Mouse (Mus musculus) embryonic fibroblast, embryonic 13.5 days (primary cell): ENCODE measurements around the gene Snx27. TPM values are rescaled to one million over a fixed set of nuclear protein-coding genes. Genes with fewer than 3 reads are reported as not detected.

Experiments used
- H3K27ac ChIP-seq: 2 replicates; pipeline ENCODE4 v1.5.1; 2012; ENCODE audit warnings: low read length, control low read depth, inconsistent platforms; ENCODE audit not compliant: insufficient read depth
- H3K4me1 ChIP-seq: 2 replicates; pipeline ENCODE4 v1.6.1; 2011; ENCODE audit warnings: low read length; ENCODE audit not compliant: control insufficient read depth, insufficient read depth
- H3K4me3 ChIP-seq: 2 replicates; pipeline ENCODE4 v1.5.1; 2011; ENCODE audit warnings: mild to moderate bottlenecking, control low read depth, low read length; ENCODE audit not compliant: insufficient read depth
- CTCF ChIP-seq: IDR thresholded peaks from 2 replicates; pipeline ENCODE4 v1.5.1; 2011; ENCODE audit warnings: mild to moderate bottlenecking, control low read depth, low read length, moderate library complexity, borderline replicate concordance; ENCODE audit not compliant: insufficient read depth
- POLR2A ChIP-seq: IDR thresholded peaks from 2 replicates; pipeline ENCODE4 v1.6.1; 2011; ENCODE audit warnings: low read depth, mild to moderate bottlenecking, control low read depth, low read length, moderate library complexity
- polyA plus RNA-seq: library from polyadenylated mRNA; stranded (reverse); fragments of >200 nt; gene quantifications from 2 replicates; pipeline ENCODE4 v1.2.4, GENCODE M21; 2011; ENCODE audit warnings: low read depth; ENCODE audit not compliant: missing spikeins, insufficient read length

The Snx27 gene
- polyA plus RNA-seq, 1 experiment: 41.1 TPM

DNA sequence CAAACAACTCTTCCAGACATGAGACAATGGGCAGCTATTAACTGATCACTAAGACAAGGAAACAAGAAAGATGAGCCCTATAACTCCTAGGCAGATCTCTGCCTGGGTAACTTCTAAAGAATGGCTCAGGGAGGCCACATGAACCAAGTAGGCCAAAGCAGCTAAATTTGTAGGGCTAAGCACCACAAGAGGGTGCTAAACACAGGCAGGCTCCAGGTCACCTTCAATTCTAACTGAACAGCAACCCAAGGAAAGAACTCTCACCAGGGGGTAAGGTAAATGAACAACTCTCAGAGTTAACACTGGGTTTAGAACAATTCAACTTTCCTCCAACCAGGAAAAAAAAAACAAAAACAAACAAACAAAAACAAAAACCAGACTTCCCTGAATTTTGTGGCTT is 48.5 kb downstream of the Snx27 start:
- TF ChIP-seq CTCF (peak; percentile 44; the same call in 1 of the 2 replicates), POLR2A (no peak)
- Histone ChIP-seq H3K4me3 (no peak overlapping the region), H3K27ac (no peak overlapping the region), H3K4me1 (no peaks in the 10 kb centered on the region)

DNA sequence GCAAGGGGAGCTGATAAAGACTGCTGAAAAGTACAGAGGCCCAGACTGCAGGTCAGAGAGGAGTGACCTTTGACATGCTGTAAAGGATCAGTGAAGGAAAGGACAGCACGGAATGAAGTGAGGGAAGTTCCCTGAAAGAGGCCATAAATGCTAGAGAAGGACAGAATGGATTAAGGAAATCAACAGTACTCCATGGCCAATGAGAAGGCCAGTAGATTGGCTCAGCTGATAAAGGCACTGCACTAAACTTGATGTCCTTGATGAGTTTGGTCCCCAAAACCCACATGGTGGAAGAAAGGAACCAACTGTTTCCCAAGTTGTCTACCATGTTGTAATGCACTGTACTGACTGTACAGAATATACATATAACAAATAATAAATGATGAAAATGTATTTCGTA is 55.8 kb downstream of the Snx27 start:
- H3K4me3 ChIP-seq: no peak overlapping the region
- H3K27ac ChIP-seq: no peak overlapping the region
- no peaks in the 10 kb centered on the region for H3K4me1 ChIP-seq
- no peak for TF ChIP-seq POLR2A
- no peak for TF ChIP-seq CTCF

DNA sequence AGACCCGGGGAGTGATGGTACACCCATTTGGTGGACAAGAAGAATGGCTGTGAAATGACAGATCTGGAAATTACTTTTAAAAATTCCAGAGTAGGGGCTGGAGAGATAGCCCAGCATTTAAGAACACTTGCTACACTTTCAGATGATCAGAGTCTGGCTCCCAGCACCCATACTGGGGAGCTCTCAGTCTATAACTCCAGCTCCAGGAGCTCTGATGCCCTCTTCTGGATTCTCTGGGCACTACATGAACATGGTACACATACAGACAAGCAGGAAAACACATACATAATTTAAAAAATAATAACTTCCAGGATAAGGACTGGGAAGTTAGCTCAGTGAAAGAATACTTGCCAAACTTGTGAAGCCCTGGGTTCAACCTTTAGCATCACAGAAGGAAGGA is 75.9 kb downstream of the Snx27 start:
- TF ChIP-seq POLR2A (no peak), CTCF (no peak)
- Histone ChIP-seq H3K4me1 (no peaks in the 10 kb centered on the region), H3K27ac (no peak overlapping the region), H3K4me3 (no peak overlapping the region)

DNA sequence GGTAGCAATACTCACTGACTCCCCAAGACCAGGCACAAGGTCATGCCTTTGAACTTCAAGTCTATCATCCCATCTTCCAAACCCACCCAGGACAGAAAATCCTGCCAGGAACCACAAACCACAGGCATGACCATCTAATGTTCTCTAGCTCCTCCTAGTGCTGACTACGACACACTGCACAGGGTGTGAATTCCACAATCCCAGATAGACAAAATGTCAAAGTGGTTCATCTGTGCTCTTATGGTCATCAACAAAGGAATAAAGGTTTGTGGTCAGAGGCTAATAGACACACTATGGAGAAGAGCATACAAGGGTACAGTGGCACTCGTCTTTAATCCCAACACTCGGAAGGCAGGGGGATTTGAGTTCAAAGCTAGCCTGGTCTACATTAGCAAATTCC is 80.3 kb downstream of the Snx27 start:
- no peak overlapping the region for H3K27ac ChIP-seq
- peak; percentile 23; the same call in 1 of the 2 replicates for TF ChIP-seq CTCF
- no peak for TF ChIP-seq POLR2A
- no peaks in the 10 kb centered on the region for H3K4me1 ChIP-seq
- no peak overlapping the region for H3K4me3 ChIP-seq

DNA sequence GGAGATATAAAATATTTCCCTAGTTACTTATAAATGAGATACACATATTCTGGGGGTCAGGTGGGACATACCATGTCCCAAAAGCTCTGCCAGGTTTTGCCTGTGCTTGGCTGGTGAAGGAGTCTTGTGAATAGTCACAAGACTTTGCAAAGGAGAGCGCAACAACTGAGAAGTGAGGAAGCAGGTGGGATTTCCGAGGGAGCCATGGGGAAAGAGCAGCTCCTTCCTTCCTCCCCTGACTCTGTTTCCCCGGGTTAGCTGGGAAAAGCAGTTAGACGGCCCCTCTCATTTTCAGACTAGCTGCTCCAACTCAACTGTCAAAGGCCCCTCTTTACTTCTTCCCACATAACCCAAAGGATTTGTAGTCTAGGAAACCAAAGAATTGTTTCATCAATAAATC is 85.4 kb downstream of the Snx27 start:
- Histone ChIP-seq H3K4me3 (no peak overlapping the region), H3K27ac (no peak overlapping the region), H3K4me1 (no peaks in the 10 kb centered on the region)
- TF ChIP-seq CTCF (no peak), POLR2A (no peak)

DNA sequence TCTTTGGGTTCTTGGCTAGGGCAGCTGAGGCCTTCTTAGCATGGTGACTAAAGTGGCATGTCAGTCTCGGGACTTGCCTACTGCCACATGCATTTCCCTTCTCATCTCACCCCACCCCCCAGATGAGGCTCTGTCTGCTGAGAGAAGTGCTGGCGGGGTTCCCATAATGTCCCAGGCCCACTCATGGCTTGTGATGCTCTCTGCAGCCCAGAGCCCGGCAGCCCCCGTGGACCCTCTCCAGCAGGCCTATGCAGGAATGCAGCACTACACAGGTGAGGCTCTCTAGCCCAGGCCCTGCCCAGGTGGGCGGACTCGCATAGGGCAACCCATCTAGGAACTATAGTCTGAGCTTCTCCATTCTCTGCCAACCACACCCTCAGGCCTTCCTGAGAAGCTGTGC is 94.9 kb downstream of the Snx27 start:
- no peak for TF ChIP-seq CTCF
- TF ChIP-seq POLR2A: no peak
- Histone ChIP-seq H3K27ac (no peak overlapping the region), H3K4me3 (no peak overlapping the region)

DNA sequence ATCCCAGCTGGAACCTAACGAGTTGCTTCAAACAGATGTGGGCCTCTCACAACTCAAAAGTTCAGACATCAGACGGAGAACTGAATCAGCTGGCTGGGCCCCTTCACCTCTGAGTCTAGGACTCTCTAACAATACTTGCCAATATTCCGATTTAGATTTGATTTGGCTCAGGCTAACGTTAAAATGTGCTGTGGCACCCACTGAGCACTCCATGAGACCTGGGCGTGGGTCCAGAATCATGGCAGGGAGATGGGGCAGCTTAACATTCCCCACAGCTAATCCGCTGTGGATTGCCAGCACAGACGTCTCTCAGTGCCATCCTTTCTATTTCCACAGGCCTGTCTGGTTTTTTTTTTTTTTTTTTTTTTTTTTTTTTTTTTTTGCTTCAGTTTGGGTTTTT is 96.6 kb downstream of the Snx27 start:
- Histone ChIP-seq H3K4me1 (no peaks in the 10 kb centered on the region), H3K27ac (no peak overlapping the region), H3K4me3 (no peak overlapping the region)
- TF ChIP-seq CTCF (no peak), POLR2A (no peak)

More for the DNA sequence above, 94.9 kb downstream of the Snx27 start:
- no peaks in the 10 kb centered on the region for H3K4me1 ChIP-seq

DNA sequence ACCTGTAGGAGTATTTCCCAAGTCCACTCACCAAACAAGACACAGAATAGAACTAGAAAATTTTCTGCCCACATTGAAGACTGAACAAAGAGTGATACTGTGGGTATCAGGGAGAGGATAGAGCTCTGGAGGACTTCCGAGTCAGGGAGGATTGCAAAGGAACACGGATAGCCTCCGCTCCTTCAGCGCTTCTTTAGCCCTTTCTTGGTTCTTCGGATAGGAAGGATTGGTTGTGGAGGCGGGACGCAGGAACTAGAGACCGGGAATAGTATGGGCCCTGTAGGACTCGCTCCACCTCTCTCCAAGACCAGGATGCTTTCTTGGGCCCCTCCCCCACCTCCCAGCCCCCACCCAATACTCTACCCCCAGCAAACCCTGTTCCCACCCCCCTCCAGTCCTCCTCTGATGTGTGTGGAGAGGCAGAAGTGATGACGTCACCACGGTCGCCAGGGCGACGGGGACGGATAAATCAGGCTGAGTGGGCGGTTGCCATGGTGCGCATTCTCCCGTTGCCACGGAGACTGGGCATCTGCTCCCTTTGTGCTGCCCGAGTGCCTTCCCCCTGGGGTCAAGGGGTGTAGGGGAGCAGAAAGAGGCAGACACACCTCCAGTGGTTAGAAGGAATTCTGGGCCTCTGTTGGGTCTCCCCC is 98.6 kb downstream of the Snx27 start:
- Histone ChIP-seq H3K27ac (no peak overlapping the region), H3K4me3 (no peak overlapping the region), H3K4me1 (no peaks in the 10 kb centered on the region)
- TF ChIP-seq CTCF: no peak
- TF ChIP-seq POLR2A: no peak

DNA sequence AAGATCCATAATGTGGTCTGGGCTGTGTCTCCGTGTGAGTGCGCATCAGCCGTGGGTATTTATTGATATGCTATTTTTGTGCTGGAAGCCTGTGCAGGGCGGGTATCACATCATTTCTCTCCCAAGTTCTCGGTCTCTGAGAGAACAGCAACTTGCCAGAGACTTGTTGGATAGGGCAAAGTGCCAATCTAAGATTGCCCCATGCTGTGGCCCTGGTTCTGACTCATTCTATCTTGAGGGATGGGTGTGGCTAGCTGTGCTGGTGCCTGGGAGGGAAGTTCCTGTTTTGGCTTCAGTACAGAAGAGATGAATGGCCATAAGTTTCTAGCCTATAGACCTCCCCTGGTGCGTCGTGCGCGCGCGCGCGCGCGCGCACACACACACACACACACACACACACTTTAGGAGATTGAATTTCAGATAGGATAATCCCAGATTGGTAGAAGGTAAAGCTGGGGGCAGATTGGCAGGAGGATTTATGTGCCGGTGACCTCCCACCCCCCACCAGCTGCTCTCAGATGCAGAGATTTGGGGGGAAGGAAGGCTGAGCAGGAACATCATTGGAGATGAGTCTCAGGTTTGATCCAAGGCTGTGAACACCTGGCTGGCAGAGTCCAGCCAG is 99.6 kb downstream of the Snx27 start:
- H3K4me3 ChIP-seq: no peak overlapping the region
- no peaks in the 10 kb centered on the region for H3K4me1 ChIP-seq
- TF ChIP-seq POLR2A (no peak), CTCF (no peak)
- no peak overlapping the region for H3K27ac ChIP-seq

DNA sequence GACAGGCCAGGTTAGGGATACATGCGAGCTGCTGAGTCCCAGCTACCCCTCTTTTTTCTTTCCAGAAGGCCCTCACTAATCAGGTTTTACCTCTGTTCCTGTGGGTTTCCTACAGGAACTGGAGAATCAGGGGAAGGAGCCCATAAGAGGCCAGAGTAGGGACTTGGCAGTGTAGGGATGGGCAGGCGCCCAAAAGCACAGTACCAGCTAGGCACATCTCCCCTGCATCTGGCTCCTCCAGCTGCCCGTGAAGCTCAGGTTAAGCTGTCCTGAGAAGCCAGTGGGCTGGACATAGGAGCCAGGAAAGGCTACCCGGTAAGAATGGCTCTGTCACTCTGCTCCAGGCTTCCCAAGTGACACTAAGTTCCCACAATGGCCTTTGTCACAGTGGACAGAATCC is 101.1 kb downstream of the Snx27 start:
- TF ChIP-seq CTCF: no peak
- TF ChIP-seq POLR2A: no peak
- H3K27ac ChIP-seq: no peak overlapping the region
- no peaks in the 10 kb centered on the region for H3K4me1 ChIP-seq
- H3K4me3 ChIP-seq: no peak overlapping the region
